14 mouse cellular contexts compared by ENCODE assay signal in the genomic region with DNA sequence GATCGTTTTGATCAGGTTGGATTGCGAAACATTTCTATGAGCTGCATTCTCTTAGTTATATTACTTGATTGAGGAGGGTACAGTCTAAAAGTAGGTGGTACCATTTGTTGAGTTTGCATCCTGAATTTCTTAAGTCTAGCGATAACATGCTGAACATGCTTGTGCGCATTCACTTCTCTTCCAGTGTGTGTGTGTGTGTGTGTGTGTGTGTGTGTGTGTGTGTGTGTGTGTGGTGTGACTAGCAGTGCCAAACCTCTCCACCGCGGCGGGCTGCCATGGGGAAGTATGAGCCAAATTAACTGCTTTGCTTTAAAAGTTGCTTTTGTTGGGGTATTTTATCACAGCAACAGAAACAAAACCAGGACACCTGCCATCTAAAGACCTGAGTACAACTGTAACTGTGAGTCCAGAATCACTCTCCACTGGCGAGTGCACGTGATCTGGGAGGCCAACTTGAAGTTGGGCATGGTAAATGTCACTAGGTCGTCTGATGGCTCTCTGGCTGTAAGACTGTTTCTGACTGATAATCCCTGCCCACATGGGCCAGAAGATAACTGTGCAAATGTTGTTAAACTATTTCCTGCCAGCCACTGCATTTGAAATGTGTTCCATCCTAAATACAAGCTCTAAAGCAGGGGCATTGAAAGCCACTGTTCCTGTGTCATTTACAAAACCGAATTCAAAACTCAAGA.
DNase-seq lines count a peak whose midpoint lies in the region; ATAC-seq and TF ChIP-seq lines count a peak whose summit lies in the region.
"Had no signal": no experiment of that assay in that cellular context is flagged by ENCODE, and none has a peak within 500 bp of the region (broad histone marks: within the 10 kb centered on the region; RNA-seq: fewer than 3 reads in every experiment).

No protein-coding gene starts in this region.

- H3K36me3 ChIP-seq in intestine, embryonic 15.5 days, result no peaks in the 10 kb centered on the region
- H3K36me3 ChIP-seq in intestine, embryonic 16.5 days (ENCODE audit: control insufficient read depth, insufficient read depth, low read length), result no peaks in the 10 kb centered on the region
- H3K36me3 ChIP-seq in heart, embryonic 14.5 days (ENCODE audit: control insufficient read depth, insufficient read depth, low read length), result no peaks in the 10 kb centered on the region
- H3K36me3 ChIP-seq in liver, embryonic 14.5 days (replicated peaks; ENCODE audit: control insufficient read depth, insufficient read depth, low read depth), result no peaks in the 10 kb centered on the region
- H3K36me3 ChIP-seq in midbrain, embryonic 10.5 days, result no peaks in the 10 kb centered on the region

- H3K4me2 ChIP-seq in intestine, embryonic 15.5 days (replicated peaks), result no peak overlapping the region
- H3K4me2 ChIP-seq in intestine, embryonic 16.5 days (ENCODE audit: low read depth, low read length), result no peak overlapping the region
- H3K4me2 ChIP-seq in heart, embryonic 14.5 days (ENCODE audit: low read length), result no peak overlapping the region
- H3K4me2 ChIP-seq in liver, embryonic 14.5 days (ENCODE audit: low read depth), result peak overlapping the region; percentile 52

- peak; percentile 92 for TF ChIP-seq EP300 in liver, embryonic 14.5 days (IDR thresholded peaks at IDR 0.05; ENCODE audit: low read depth)

- 83% methylated on average over 11 of the region's 11 CpGs for WGBS in intestine, embryonic 15.5 days
- 78% methylated on average over 11 of the region's 11 CpGs for WGBS in intestine, embryonic 16.5 days
- WGBS in heart, embryonic 14.5 days, result 62% methylated on average over 11 of the region's 11 CpGs
- 39% methylated on average over 11 of the region's 11 CpGs for WGBS in liver, embryonic 14.5 days (ENCODE audit: insufficient replicate concordance)
- WGBS in midbrain, embryonic 10.5 days, result 91% methylated on average over 11 of the region's 11 CpGs

- no peak overlapping the region for H3K27ac ChIP-seq in intestine, embryonic 15.5 days
- no peak overlapping the region for H3K27ac ChIP-seq in intestine, embryonic 16.5 days (ENCODE audit: low read length)
- peak overlapping the region in 1 of 2 experiments; percentile 44; a peak in 2 of 4 replicates for H3K27ac ChIP-seq in heart, embryonic 14.5 days (replicated peaks in 1 of 2; ENCODE audit: control insufficient read depth in 1 of 2, insufficient read depth in 1 of 2, low read depth in 2 of 2, low read length in 2 of 2)
- H3K27ac ChIP-seq in liver, embryonic 14.5 days, result peak overlapping the region; percentile 18; the same call in 1 of the 2 replicates
- H3K27ac ChIP-seq in midbrain, embryonic 10.5 days (replicated peaks), result no peak overlapping the region

- peak; percentile 53 to 69 (median 62) for DNase-seq in liver, embryonic 14.5 days (ENCODE audit: low read depth in 3 of 3, low spot score in 3 of 3)
- DNase-seq in retina, embryonic 14.5 days (ENCODE audit: low spot score), result no peak
- DNase-seq in midbrain, embryonic 10.5 days (ENCODE audit: low spot score), result no peak
- DNase-seq in layer of hippocampus, adult 9-10 months (ENCODE audit: low spot score), result no peak
- DNase-seq in testis, postnatal 10 days (ENCODE audit: low spot score), result no peak
- DNase-seq: B cell, adult 2 months; cerebellum, adult 8-10 months; kidney, postnatal 36 days; right cerebral cortex, postnatal 25 days had no signal

- ATAC-seq in intestine, embryonic 15.5 days, result peak; percentile 34; the same call in 1 of the 2 replicates
- ATAC-seq in intestine, embryonic 16.5 days, result no peak
- ATAC-seq in heart, embryonic 14.5 days (ENCODE audit: insufficient number of reproducible peaks, insufficient read depth, low FRiP score, low read depth), result peak; percentile 79
- peak; percentile 94 for ATAC-seq in liver, embryonic 14.5 days (ENCODE audit: insufficient read depth)
- ATAC-seq: inflammation-experienced regulatory T-cells, adult 6 months had no signal

- H3K9ac ChIP-seq in intestine, embryonic 15.5 days, result no peak overlapping the region
- no peak overlapping the region for H3K9ac ChIP-seq in intestine, embryonic 16.5 days (ENCODE audit: low read depth, low read length)
- H3K9ac ChIP-seq in heart, embryonic 14.5 days (ENCODE audit: low read length), result no peak overlapping the region
- H3K9ac ChIP-seq in liver, embryonic 14.5 days (replicated peaks), result 0 out of 2 replicates have a peak overlapping the region, but pooled peaks have one; percentile 3

- no peaks in the 10 kb centered on the region for H3K27me3 ChIP-seq in intestine, embryonic 15.5 days (replicated peaks)
- H3K27me3 ChIP-seq in intestine, embryonic 16.5 days (replicated peaks; ENCODE audit: control insufficient read depth, insufficient read depth, low read length), result no peaks in the 10 kb centered on the region
- no peaks in the 10 kb centered on the region for H3K27me3 ChIP-seq in heart, embryonic 14.5 days (ENCODE audit: control insufficient read depth, insufficient read depth, low read length)
- H3K27me3 ChIP-seq in liver, embryonic 14.5 days (ENCODE audit: control insufficient read depth, insufficient read depth, low read length), result no peaks in the 10 kb centered on the region
- no peaks in the 10 kb centered on the region for H3K27me3 ChIP-seq in midbrain, embryonic 10.5 days (ENCODE audit: low read depth, poor library complexity, severe bottlenecking)
- H3K27me3 ChIP-seq: megakaryocyte, embryonic 14.5 days had no signal

- no peak for TF ChIP-seq CTCF in liver, embryonic 14.5 days (IDR thresholded peaks at IDR 0.05; ENCODE audit: low read depth)

- H3K9me3 ChIP-seq in intestine, embryonic 15.5 days, result no peaks in the 10 kb centered on the region
- H3K9me3 ChIP-seq in intestine, embryonic 16.5 days (ENCODE audit: control insufficient read depth, low read length), result no peaks in the 10 kb centered on the region
- no peaks in the 10 kb centered on the region for H3K9me3 ChIP-seq in heart, embryonic 14.5 days (ENCODE audit: control insufficient read depth, low read length)
- H3K9me3 ChIP-seq in liver, embryonic 14.5 days (ENCODE audit: control insufficient read depth, low read length), result no peaks in the 10 kb centered on the region
- H3K9me3 ChIP-seq in midbrain, embryonic 10.5 days (replicated peaks), result no peaks in the 10 kb centered on the region

- no peak overlapping the region for H3K4me3 ChIP-seq in intestine, embryonic 15.5 days (replicated peaks)
- no peak overlapping the region for H3K4me3 ChIP-seq in intestine, embryonic 16.5 days (ENCODE audit: low read length)
- H3K4me3 ChIP-seq in heart, embryonic 14.5 days (ENCODE audit: control insufficient read depth in 1 of 2, insufficient read depth in 1 of 2, low read depth in 1 of 2, low read length in 2 of 2), result no peak overlapping the region
- no peak overlapping the region for H3K4me3 ChIP-seq in liver, embryonic 14.5 days (ENCODE audit: insufficient read depth in 1 of 2, low read depth in 2 of 2, low read length in 2 of 2)
- H3K4me3 ChIP-seq in midbrain, embryonic 10.5 days, result no peak overlapping the region
- H3K4me3 ChIP-seq: megakaryocyte, embryonic 14.5 days had no signal

- H3K4me1 ChIP-seq in intestine, embryonic 15.5 days (replicated peaks), result no peaks in the 10 kb centered on the region
- H3K4me1 ChIP-seq in intestine, embryonic 16.5 days (ENCODE audit: control insufficient read depth, insufficient read depth, low read length), result no peaks in the 10 kb centered on the region
- peaks cover 5 to 17% of the 10 kb centered on the region in 2 experiments for H3K4me1 ChIP-seq in heart, embryonic 14.5 days (ENCODE audit: control insufficient read depth in 2 of 2, insufficient read depth in 2 of 2, low read length in 2 of 2)
- peaks cover 16 to 22% of the 10 kb centered on the region in 2 experiments for H3K4me1 ChIP-seq in liver, embryonic 14.5 days (replicated peaks; ENCODE audit: control insufficient read depth in 2 of 2, insufficient read depth in 2 of 2, low read length in 1 of 2)
- no peaks in the 10 kb centered on the region for H3K4me1 ChIP-seq in midbrain, embryonic 10.5 days
- H3K4me1 ChIP-seq: megakaryocyte, embryonic 14.5 days had no signal

Comparison
In these comparisons a context has a peak if more than half of its experiments do, and no peak if none do; other contexts are left out.
1. DNase-seq: peak in liver, embryonic 14.5 days (3 of 3); none in retina, embryonic 14.5 days (single experiment), midbrain, embryonic 10.5 days (single experiment), layer of hippocampus, adult 9-10 months (single experiment) and testis, postnatal 10 days (single experiment).